Comparison of ENCODE assay signal across 8 mouse cellular contexts in genomic region chr4:133047353-133048105, GRCm38 (mm10). TPM values are rescaled to one million over a fixed set of nuclear protein-coding genes. Genes with fewer than 3 reads are reported as not detected.
DNase-seq lines count a peak whose midpoint lies in the region; ATAC-seq lines count a peak whose summit lies in the region.

No protein-coding gene starts in this region.

- no peaks in the 10 kb centered on the region for H3K9me3 ChIP-seq in kidney, embryonic 15.5 days (replicated peaks)
- no peaks in the 10 kb centered on the region for H3K9me3 ChIP-seq in embryonic facial prominence, embryonic 11.5 days (replicated peaks; ENCODE audit: control insufficient read depth, low read length)
- H3K9me3 ChIP-seq in intestine, embryonic 14.5 days (ENCODE audit: control insufficient read depth, low read length) = no peaks in the 10 kb centered on the region
- no peaks in the 10 kb centered on the region for H3K9me3 ChIP-seq in neural tube, embryonic 12.5 days

- no peak overlapping the region for H3K4me3 ChIP-seq in kidney, embryonic 15.5 days (replicated peaks)
- no peak overlapping the region for H3K4me3 ChIP-seq in embryonic facial prominence, embryonic 11.5 days (ENCODE audit: low read depth, low read length)
- no peak overlapping the region for H3K4me3 ChIP-seq in intestine, embryonic 14.5 days (ENCODE audit: low read depth, low read length)
- H3K4me3 ChIP-seq in neural tube, embryonic 12.5 days = no peak overlapping the region

- H3K9ac ChIP-seq in kidney, embryonic 15.5 days = no peak overlapping the region
- peak overlapping the region; percentile 25 for H3K9ac ChIP-seq in embryonic facial prominence, embryonic 11.5 days (replicated peaks; ENCODE audit: low read length)
- H3K9ac ChIP-seq in intestine, embryonic 14.5 days (ENCODE audit: low read length) = no peak overlapping the region
- 0 out of 2 replicates have a peak overlapping the region, but pooled peaks have one; percentile 29 for H3K9ac ChIP-seq in neural tube, embryonic 12.5 days

- no peak for ATAC-seq in kidney, embryonic 15.5 days (replicated peaks; ENCODE audit: low FRiP score)
- no peak for ATAC-seq in embryonic facial prominence, embryonic 11.5 days (replicated peaks; ENCODE audit: insufficient number of reproducible peaks, low FRiP score, low TSS enrichment, low read depth)
- ATAC-seq in intestine, embryonic 14.5 days (replicated peaks; ENCODE audit: low FRiP score, low TSS enrichment, low read depth) = no peak
- ATAC-seq in neural tube, embryonic 12.5 days (ENCODE audit: low FRiP score, low read depth) = peak; percentile 18; the same call in 1 of the 2 replicates

- WGBS in kidney, embryonic 15.5 days = 23% methylated on average over 16 of the region's 16 CpGs
- WGBS in embryonic facial prominence, embryonic 11.5 days = 7% methylated on average over 16 of the region's 16 CpGs
- 15% methylated on average over 15 of the region's 16 CpGs for WGBS in intestine, embryonic 14.5 days
- 4% methylated on average over 16 of the region's 16 CpGs for WGBS in neural tube, embryonic 12.5 days

- peak overlapping the region; percentile 95 for H3K27ac ChIP-seq in kidney, embryonic 15.5 days
- peak overlapping the region; percentile 58 for H3K27ac ChIP-seq in embryonic facial prominence, embryonic 11.5 days (replicated peaks; ENCODE audit: low read depth, low read length)
- peak overlapping the region; percentile 12; the same call in 1 of the 2 replicates for H3K27ac ChIP-seq in intestine, embryonic 14.5 days (ENCODE audit: low read depth)
- peak overlapping the region; percentile 57 for H3K27ac ChIP-seq in neural tube, embryonic 12.5 days

- DNase-seq in kidney, adult 9 months = no peak
- peak; percentile 70 for DNase-seq in embryonic facial prominence, embryonic 11.5 days (ENCODE audit: low spot score)
- DNase-seq in intestine, embryonic 14.5 days (ENCODE audit: low spot score) = no peak
- no peak for DNase-seq in cerebellum, postnatal 36 days
- DNase-seq in left cerebral cortex, adult 18-20 months (ENCODE audit: low spot score in 2 of 2) = no peak
- DNase-seq in B cell, adult 2 months = no peak

- H3K4me1 ChIP-seq in kidney, embryonic 15.5 days = peaks cover 100% of the 10 kb centered on the region
- H3K4me1 ChIP-seq in embryonic facial prominence, embryonic 11.5 days (ENCODE audit: control insufficient read depth, insufficient read depth, low read length) = peaks cover 66% of the 10 kb centered on the region
- H3K4me1 ChIP-seq in intestine, embryonic 14.5 days (replicated peaks; ENCODE audit: control insufficient read depth, insufficient read depth, low read length) = peaks cover 89% of the 10 kb centered on the region
- peaks cover 100% of the 10 kb centered on the region for H3K4me1 ChIP-seq in neural tube, embryonic 12.5 days

- H3K36me3 ChIP-seq in kidney, embryonic 15.5 days = no peaks in the 10 kb centered on the region
- no peaks in the 10 kb centered on the region for H3K36me3 ChIP-seq in embryonic facial prominence, embryonic 11.5 days (replicated peaks; ENCODE audit: control insufficient read depth, insufficient read depth, low read depth, low read length)
- H3K36me3 ChIP-seq in intestine, embryonic 14.5 days (ENCODE audit: control insufficient read depth, insufficient read depth, low read length) = no peaks in the 10 kb centered on the region
- no peaks in the 10 kb centered on the region for H3K36me3 ChIP-seq in neural tube, embryonic 12.5 days

- H3K4me2 ChIP-seq in kidney, embryonic 15.5 days = peak overlapping the region; percentile 27; the same call in 1 of the 2 replicates
- peak overlapping the region; percentile 10; the same call in 1 of the 2 replicates for H3K4me2 ChIP-seq in embryonic facial prominence, embryonic 11.5 days (ENCODE audit: low read depth, low read length)
- H3K4me2 ChIP-seq in intestine, embryonic 14.5 days (ENCODE audit: low read length) = no peak overlapping the region
- peak overlapping the region; percentile 40 for H3K4me2 ChIP-seq in neural tube, embryonic 12.5 days (replicated peaks)

- H3K27me3 ChIP-seq in kidney, embryonic 15.5 days = no peaks in the 10 kb centered on the region
- H3K27me3 ChIP-seq in embryonic facial prominence, embryonic 11.5 days (ENCODE audit: control insufficient read depth, insufficient read depth, low read length) = no peaks in the 10 kb centered on the region
- no peaks in the 10 kb centered on the region for H3K27me3 ChIP-seq in intestine, embryonic 14.5 days (replicated peaks; ENCODE audit: control insufficient read depth, insufficient read depth, low read length)
- no peaks in the 10 kb centered on the region; the same call in 1 of the 2 replicates for H3K27me3 ChIP-seq in neural tube, embryonic 12.5 days (replicated peaks)

RNA-seq across cellular contexts. Expression of gene Ahdc1, which starts 36.5 kb away (rescaled TPM):
- 7.4 and 10.1 TPM in 2 replicates for polyA plus RNA-seq in kidney, embryonic 15.5 days (2015; fragmentation: Nextera tagmentation; extraction: Ambion mirVana)
- 6.6 and 7.7 TPM in 2 replicates for polyA plus RNA-seq in embryonic facial prominence, embryonic 11.5 days (2014; fragmentation: Nextera tagmentation; extraction: Ambion mirVana)
- polyA plus RNA-seq in intestine, embryonic 14.5 days (2014; fragmentation: Nextera tagmentation; extraction: Ambion mirVana) = 7.3 and 8.1 TPM in 2 replicates
- 10.5 TPM in 2 replicates for polyA plus RNA-seq in neural tube, embryonic 12.5 days (2016; fragmentation: Nextera tagmentation; extraction: Ambion mirVana)
- total RNA-seq in left cerebral cortex, adult 18-20 months (2021) = 100 to 1,000 TPM; 108 to 121 TPM

Comparison
In these comparisons a context has a peak if more than half of its experiments do, and no peak if none do; other contexts are left out.
1. H3K27ac ChIP-seq: peak in every context shown above with its lines; median percentile 95 in kidney, embryonic 15.5 days; 58 in embryonic facial prominence, embryonic 11.5 days; 57 in neural tube, embryonic 12.5 days; 12 in intestine, embryonic 14.5 days.
2. H3K9ac ChIP-seq: peak in embryonic facial prominence, embryonic 11.5 days (single experiment) and neural tube, embryonic 12.5 days (single experiment); none in kidney, embryonic 15.5 days (single experiment) and intestine, embryonic 14.5 days (single experiment).